Mouse (Mus musculus) small intestine, adult 2 months (tissue): Measurements from ENCODE around the gene Echs1.

Source experiments
- CTCF ChIP-seq: fragments of 200-500 bp; IDR thresholded peaks from 2 replicates; pipeline ENCODE4 v1.5.1; 2012; ENCODE audit warnings: low read depth, mild to moderate bottlenecking, control low read depth, inconsistent platforms, low read length, moderate library complexity, mixed read lengths; ENCODE audit not compliant: insufficient replicate concordance, insufficient read length; ENCODE audit errors: extremely low read depth
- POLR2A ChIP-seq: fragments of 200-500 bp; IDR thresholded peaks from 2 replicates; pipeline ENCODE4 v1.6.1; 2012; ENCODE audit warnings: low read depth, mild to moderate bottlenecking, control low read depth, inconsistent platforms, low read length, moderate library complexity

- TF ChIP-seq CTCF, result no peak
- no peak for TF ChIP-seq POLR2A
Observed at GRCm38 (mm10) chr7:140127911-140128310, 11.6 kb upstream of the Echs1 start.
